Mouse (Mus musculus): Measurements from ENCODE around the gene Aplp2. TPM values are rescaled to one million over a fixed set of nuclear protein-coding genes. Genes with fewer than 3 reads are reported as not detected.

Gene Aplp2
- polyA plus RNA-seq, 1 experiment from 2014 or later = 412 TPM

DNA sequence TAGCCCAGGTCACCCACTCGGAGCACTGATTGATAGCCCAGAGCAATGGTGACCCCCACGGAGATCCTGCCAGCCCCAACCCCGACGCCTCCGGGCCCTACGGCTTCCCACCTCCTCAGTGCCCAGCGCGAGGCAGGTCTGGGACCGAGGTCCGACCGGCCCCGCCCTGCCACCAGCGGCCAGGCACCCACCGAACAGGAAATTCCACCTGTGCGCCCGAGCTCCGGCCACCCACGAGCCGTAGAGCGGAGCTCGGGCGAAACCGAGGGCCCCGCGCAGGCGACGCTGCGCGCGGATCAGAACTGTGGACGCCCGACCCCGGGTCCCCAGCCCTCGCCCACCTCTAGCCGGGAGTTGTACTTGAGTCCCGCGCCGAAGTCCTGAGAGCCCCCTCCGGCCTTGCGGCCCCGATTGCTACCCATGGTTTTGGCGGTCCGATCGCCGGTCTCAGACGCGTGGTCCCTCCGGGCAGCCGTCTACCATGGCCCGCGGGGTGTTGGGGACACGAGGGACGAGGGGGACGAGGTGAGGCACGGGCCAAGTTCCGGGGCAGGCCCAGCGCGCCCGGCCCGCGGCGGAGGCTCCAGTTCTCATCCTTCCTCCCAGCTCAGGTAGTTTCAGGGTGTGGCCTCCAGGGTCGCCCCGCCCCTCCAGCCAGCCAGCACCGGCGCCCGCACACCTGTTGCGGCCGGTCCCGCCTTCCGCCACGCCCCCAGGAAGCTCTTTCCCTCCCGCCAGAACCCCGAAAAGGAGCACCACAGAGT, 80.2 kb downstream of the Aplp2 start, which contains the start of gene St14:
TSS of gene St14 (minus strand) at position 649 of the 764 bp plus-strand sequence.
- Histone ChIP-seq H3K36me3 (no peaks in the 10 kb centered on the region), H3K27ac (replicated peaks) (no peak within 1 kb of the TSS), H3K4me3 (peak within 1 kb of the TSS; percentile 45), H3K9ac (peak within 1 kb of the TSS; percentile 34; the same call in 1 of the 2 replicates), H3K27me3 (peaks cover 54% of the 10 kb centered on the region), H3K9me3 (no peaks in the 10 kb centered on the region), H3K4me2 (peak within 1 kb of the TSS; percentile 96), H3K4me1 (replicated peaks) (peaks cover 21% of the 10 kb centered on the region)
- ATAC-seq (ENCODE audit: low FRiP score, low read depth) = peak; percentile 36; the same call in 1 of the 2 replicates
- under 1% methylated on average over 73 of the region's 74 CpGs for WGBS

DNA sequence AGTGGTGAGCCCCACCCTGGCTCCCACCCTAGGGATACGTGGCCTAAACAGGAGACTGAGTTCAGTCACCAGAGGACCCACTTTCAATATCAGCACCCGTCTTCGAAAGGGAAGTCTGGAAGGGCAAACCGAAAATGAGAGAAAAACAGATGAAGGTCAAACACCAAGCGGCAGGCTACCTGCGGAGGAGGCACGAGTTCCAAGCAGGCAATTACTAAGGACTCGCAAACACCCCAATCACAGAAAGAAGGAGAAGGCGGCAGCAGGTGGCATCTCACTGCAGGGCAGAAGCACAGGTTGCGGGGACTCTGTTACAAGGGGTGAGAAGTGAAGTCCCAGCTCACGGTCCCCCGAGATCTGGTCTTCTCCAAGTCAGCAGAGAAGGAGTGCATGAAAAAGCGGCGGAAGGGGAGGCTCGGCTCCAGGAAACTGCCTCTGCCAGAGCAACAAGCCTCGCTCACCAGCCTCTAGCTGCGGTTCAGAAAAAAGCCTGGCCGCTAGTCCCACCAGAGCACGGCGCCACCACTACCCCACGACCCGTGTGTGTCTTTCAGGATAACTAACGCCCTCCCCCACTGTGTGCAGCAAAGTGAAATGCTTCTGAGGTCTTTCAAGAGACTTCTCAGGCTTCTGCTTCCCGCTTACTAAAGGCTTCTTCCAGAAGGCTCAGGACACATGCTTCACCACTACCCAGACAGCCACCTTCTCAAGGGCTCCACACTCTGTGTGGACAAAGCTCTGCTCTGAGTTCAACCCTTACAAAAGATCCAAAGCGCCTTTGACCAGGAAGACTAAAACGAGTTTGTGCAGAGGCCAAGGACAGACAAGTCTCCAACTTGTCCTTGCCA, 81.0 kb downstream of the Aplp2 start:
- H3K4me2 ChIP-seq = peak overlapping the region; percentile 96
- WGBS = 12% methylated on average over 26 of the region's 26 CpGs
- H3K9me3 ChIP-seq = no peaks in the 10 kb centered on the region
- H3K4me1 ChIP-seq (replicated peaks) = peaks cover 21% of the 10 kb centered on the region
- peaks cover 54% of the 10 kb centered on the region for H3K27me3 ChIP-seq
- ATAC-seq (ENCODE audit: low FRiP score, low read depth) = peak; percentile 32; the same call in 1 of the 2 replicates
- no peak overlapping the region for H3K27ac ChIP-seq (replicated peaks)
- no peak overlapping the region for H3K9ac ChIP-seq
- no peaks in the 10 kb centered on the region for H3K36me3 ChIP-seq
- H3K4me3 ChIP-seq = peak overlapping the region; percentile 45

DNA sequence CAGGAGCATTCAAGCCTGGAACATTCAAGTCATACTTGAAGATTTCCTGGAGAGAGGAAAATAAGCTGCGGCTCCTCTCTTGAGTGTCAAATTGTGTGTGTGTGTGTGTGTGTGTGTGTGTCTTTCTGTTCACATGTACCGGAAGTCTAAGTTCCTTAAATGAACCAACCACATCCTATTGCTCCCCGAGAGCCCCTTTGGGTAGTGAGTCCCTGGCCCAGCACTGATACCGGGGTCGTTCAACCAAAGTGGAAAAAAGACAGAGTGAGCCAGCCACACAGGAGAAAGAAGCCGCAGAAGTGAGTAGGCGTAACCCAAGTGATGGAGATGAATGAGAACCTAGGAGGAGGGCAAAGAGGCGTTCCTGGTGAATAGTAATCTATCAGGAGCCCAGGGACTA, 81.7 kb downstream of the Aplp2 start:
- Histone ChIP-seq H3K4me2 (peak overlapping the region; percentile 96; the same call in 1 of the 2 replicates), H3K4me1 (replicated peaks) (peaks cover 21% of the 10 kb centered on the region), H3K9ac (no peak overlapping the region), H3K27ac (replicated peaks) (no peak overlapping the region), H3K36me3 (no peaks in the 10 kb centered on the region), H3K4me3 (peak overlapping the region; percentile 45; the same call in 1 of the 2 replicates), H3K27me3 (peaks cover 54% of the 10 kb centered on the region), H3K9me3 (no peaks in the 10 kb centered on the region)
- 59% methylated on average over 8 of the region's 8 CpGs for WGBS
- no peak for ATAC-seq (ENCODE audit: low FRiP score, low read depth)

DNA sequence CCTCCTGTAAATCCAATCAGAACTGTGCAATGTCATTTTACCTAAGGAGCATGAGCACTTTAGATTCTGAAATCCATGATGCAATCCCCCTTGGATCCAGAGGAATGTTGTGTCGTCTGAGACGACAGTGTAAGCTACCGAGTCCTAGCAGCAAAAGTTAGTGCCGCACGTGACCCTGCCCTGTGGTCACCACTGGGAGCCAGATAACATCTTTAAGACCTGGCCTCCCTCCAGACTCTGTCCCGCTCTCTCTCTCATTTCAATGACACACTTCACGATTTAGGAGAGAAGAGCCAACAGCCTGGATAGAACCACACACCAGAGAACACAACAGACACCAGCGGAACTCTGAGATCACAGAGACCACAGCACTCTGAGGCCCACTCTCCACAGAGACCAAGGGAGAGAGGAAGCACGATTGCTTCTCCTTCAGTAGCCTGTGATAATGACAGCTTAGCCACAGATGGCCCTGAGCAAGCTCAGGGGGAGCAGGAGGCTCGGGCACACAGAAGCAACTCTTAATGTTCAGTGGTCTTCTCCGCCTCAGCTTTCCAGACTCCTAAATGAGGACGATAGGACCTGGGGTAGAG, 83.6 kb downstream of the Aplp2 start:
- H3K27ac ChIP-seq (replicated peaks) = no peak overlapping the region
- no peak overlapping the region for H3K4me2 ChIP-seq
- no peak overlapping the region for H3K9ac ChIP-seq
- no peaks in the 10 kb centered on the region for H3K9me3 ChIP-seq
- peaks cover 21% of the 10 kb centered on the region for H3K4me1 ChIP-seq (replicated peaks)
- H3K4me3 ChIP-seq = no peak overlapping the region
- 85% methylated on average over 12 of the region's 12 CpGs for WGBS
- H3K27me3 ChIP-seq = peaks cover 41% of the 10 kb centered on the region
- no peaks in the 10 kb centered on the region for H3K36me3 ChIP-seq
- no peak for ATAC-seq (ENCODE audit: low FRiP score, low read depth)

GRCm38 (mm10) chr9:31126079-31126478, 85.5 kb downstream of the Aplp2 start:
- H3K9ac ChIP-seq = no peak overlapping the region

DNA sequence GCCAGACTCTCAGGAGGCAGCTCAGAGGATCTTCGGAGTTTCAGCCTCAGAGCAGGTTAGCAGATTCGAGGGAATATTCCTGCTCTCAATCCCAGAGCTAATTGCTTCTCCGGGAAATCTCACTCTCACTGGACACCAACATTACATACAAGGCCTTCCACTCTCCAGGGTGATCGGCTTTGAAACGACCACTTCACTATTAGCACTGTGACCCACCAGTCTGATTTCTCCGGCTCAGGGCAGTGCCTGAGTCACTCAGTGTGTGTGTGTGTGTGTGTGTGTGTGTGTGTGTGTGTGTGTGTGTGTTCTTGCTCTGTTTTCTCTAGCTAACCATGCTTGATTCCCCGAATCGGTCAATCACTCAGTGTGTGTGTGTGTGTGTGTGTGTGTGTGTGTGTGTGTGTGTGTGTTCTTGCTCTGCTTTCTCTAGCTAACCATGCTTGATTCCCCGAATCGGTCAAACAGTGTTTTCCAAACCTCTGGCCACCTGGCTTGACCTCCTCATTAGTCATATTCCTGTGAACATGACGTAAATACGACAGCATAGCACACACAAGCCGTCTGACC, 89.1 kb downstream of the Aplp2 start:
- Histone ChIP-seq H3K4me3 (no peak overlapping the region), H3K9ac (no peak overlapping the region), H3K27me3 (no peaks in the 10 kb centered on the region), H3K9me3 (no peaks in the 10 kb centered on the region), H3K27ac (replicated peaks) (no peak overlapping the region), H3K4me2 (no peak overlapping the region), H3K36me3 (no peaks in the 10 kb centered on the region), H3K4me1 (replicated peaks) (no peaks in the 10 kb centered on the region)
- ATAC-seq (ENCODE audit: low FRiP score, low read depth) = no peak
- 60% methylated on average over 13 of the region's 13 CpGs for WGBS

More at GRCm38 (mm10) chr9:31126079-31126478, 85.5 kb downstream of the Aplp2 start:
- H3K9me3 ChIP-seq = no peaks in the 10 kb centered on the region
- H3K4me2 ChIP-seq = no peak overlapping the region
- no peaks in the 10 kb centered on the region for H3K36me3 ChIP-seq
- H3K27ac ChIP-seq (replicated peaks) = no peak overlapping the region
- 89% methylated on average over 7 of the region's 7 CpGs for WGBS
- ATAC-seq (ENCODE audit: low FRiP score, low read depth) = no peak
- peaks cover 10% of the 10 kb centered on the region for H3K4me1 ChIP-seq (replicated peaks)
- H3K27me3 ChIP-seq = peaks cover 23% of the 10 kb centered on the region
- no peak overlapping the region for H3K4me3 ChIP-seq

GRCm38 (mm10) chr9:31120533-31120915, 91.1 kb downstream of the Aplp2 start:
- H3K4me1 ChIP-seq (replicated peaks) = no peaks in the 10 kb centered on the region
- no peak overlapping the region for H3K4me3 ChIP-seq
- no peak for ATAC-seq (ENCODE audit: low FRiP score, low read depth)
- H3K36me3 ChIP-seq = no peaks in the 10 kb centered on the region
- H3K27ac ChIP-seq (replicated peaks) = no peak overlapping the region
- H3K9me3 ChIP-seq = no peaks in the 10 kb centered on the region
- WGBS = 83% methylated on average over 4 of the region's 4 CpGs
- no peak overlapping the region for H3K4me2 ChIP-seq
- no peak overlapping the region for H3K9ac ChIP-seq
- no peaks in the 10 kb centered on the region for H3K27me3 ChIP-seq

- Histone ChIP-seq H3K4me3 (no peak overlapping the region), H3K27ac (replicated peaks) (no peak overlapping the region), H3K27me3 (no peaks in the 10 kb centered on the region), H3K9ac (no peak overlapping the region), H3K4me1 (replicated peaks) (no peaks in the 10 kb centered on the region), H3K9me3 (no peaks in the 10 kb centered on the region), H3K36me3 (no peaks in the 10 kb centered on the region), H3K4me2 (no peak overlapping the region)
- ATAC-seq (ENCODE audit: low FRiP score, low read depth) = no peak
- 71% methylated on average over 11 of the region's 11 CpGs for WGBS
Observed at GRCm38 (mm10) chr9:31119882-31120532, 91.6 kb downstream of the Aplp2 start.

DNA sequence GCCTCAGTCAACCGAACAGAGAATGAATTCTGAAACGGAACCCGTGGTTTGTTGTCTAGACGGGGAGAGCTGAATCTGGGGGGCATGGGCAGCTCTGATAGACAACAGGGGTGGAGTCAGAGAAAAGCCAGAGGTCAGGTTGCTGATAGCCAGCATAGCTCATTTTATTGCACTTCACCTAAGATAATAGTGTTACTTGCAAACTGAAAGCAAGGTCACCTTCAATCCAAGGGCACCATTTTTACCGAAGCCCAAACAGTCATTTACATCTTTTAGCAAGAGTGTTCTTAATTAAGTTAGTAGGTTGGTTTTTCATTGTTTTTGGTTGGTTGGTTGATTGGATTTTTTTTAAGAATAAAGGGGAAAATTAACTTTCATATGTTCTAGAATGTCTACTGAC, 92.2 kb downstream of the Aplp2 start:
- H3K27ac ChIP-seq (replicated peaks) = no peak overlapping the region
- no peak for ATAC-seq (ENCODE audit: low FRiP score, low read depth)
- WGBS = 83% methylated on average over 5 of the region's 5 CpGs

GRCm38 (mm10) chr9:31118520-31119298, 92.9 kb downstream of the Aplp2 start:
- WGBS = 41% methylated on average over 11 of the region's 11 CpGs
- ATAC-seq (ENCODE audit: low FRiP score, low read depth) = no peak; the same call in 1 of the 2 replicates
- Histone ChIP-seq H3K27ac (replicated peaks) (no peak overlapping the region), H3K27me3 (no peaks in the 10 kb centered on the region), H3K4me1 (replicated peaks) (no peaks in the 10 kb centered on the region), H3K36me3 (no peaks in the 10 kb centered on the region), H3K9me3 (no peaks in the 10 kb centered on the region), H3K4me2 (no peak overlapping the region), H3K4me3 (no peak overlapping the region), H3K9ac (no peak overlapping the region)

More for the DNA sequence above, 92.2 kb downstream of the Aplp2 start:
- no peaks in the 10 kb centered on the region for H3K4me1 ChIP-seq (replicated peaks)
- no peaks in the 10 kb centered on the region for H3K36me3 ChIP-seq
- no peaks in the 10 kb centered on the region for H3K9me3 ChIP-seq
- H3K9ac ChIP-seq = no peak overlapping the region
- H3K27me3 ChIP-seq = no peaks in the 10 kb centered on the region
- H3K4me2 ChIP-seq = no peak overlapping the region
- H3K4me3 ChIP-seq = no peak overlapping the region

- Histone ChIP-seq H3K9ac (no peak overlapping the region), H3K27ac (replicated peaks) (no peak overlapping the region), H3K27me3 (no peaks in the 10 kb centered on the region), H3K9me3 (no peaks in the 10 kb centered on the region), H3K4me3 (no peak overlapping the region), H3K36me3 (no peaks in the 10 kb centered on the region), H3K4me1 (replicated peaks) (no peaks in the 10 kb centered on the region), H3K4me2 (no peak overlapping the region)
- no peak for ATAC-seq (ENCODE audit: low FRiP score, low read depth)
- 94% methylated on average over 6 of the region's 6 CpGs for WGBS
Observed at GRCm38 (mm10) chr9:31117488-31117887, 94.1 kb downstream of the Aplp2 start.

All from hindbrain, embryonic 15.5 days (tissue).